Mouse (Mus musculus): ENCODE results near the gene Lbh.

Lbh gene

DNA sequence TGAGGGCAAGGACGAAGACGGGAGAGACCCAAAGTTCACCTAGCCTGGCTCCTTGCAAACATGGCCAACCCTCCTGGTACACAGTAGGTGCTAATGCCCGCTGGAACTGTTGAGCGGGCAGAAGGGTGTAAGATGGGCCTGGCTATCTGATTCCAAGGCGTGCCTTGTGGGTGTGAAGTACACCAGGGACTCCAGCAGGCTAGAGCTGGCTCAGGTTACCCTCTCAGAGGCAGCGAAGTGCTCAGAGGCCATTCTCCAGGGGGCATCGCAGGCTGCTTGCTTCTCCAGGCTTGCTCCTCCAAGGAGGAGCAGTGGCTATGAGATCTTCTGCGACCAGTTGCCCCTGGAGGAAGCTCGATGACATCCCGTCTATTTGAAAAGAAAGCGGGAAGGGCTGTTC, 6.8 kb upstream of the Lbh start:
- no peak for DNase-seq (ENCODE audit: low spot score)

GRCm38 (mm10) chr17:72911751-72912150, 6.4 kb upstream of the Lbh start:
- no peak for DNase-seq (ENCODE audit: low spot score)

DNA sequence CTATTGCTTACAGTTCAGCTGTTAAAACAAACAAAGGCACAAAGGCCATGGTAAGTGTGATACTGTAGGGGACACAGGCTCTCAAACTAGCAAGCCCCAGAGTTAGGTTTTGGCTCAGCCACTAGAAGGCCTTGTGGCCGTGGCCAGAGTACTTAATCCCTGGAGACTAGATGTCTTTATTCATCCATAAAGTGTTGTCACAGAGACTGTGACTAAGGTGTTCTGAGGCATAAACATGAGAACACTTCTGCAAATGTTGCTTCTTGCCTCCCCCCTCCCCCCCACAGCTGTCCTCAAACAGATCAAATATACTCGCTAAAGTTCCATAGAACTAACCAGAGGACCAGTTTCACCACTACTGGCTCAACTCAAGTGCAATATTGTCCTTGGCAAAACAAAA, 4.0 kb upstream of the Lbh start:
- DNase-seq (ENCODE audit: low spot score): no peak

DNA sequence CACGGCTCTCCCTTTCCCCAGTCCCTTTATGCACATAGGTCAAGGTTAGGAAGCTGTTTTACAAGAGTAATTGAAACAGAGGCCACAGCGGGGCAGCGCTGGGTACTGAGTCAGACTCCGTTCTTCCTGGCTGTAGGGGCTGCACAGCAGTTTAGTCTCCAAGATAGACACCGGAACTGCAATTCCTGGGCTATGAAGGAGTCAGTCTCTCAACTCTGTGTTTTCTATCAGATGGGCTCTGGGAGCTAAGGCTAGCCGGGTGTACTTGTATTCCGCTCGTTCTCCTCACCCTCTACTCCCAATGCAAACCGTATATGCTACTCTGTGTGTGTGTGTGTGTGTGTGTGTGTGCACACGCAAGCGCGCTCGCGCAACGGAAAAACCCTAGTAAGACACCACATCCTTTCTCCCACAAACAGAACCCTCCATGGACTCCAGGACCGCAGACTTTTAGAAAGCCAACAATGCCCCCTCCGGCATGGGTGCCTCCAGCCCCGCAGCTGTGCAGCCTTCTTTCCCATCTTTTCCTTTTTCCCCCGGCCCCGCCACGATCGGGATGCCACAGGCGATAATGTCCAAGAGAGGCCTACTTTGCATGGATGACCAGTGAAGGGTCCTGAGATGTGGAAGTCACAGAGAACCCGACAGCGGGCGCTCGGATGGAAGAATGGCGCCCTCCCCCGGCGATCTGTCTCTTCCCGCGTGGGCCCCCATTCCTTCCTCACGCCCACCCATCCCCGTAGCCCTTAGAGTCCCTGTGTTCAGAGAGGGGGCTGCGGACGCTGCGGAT, 669 bp upstream of the Lbh start:
- no peak for DNase-seq (ENCODE audit: low spot score)

- no peak for DNase-seq (ENCODE audit: low spot score)
Observed at GRCm38 (mm10) chr17:72918571-72919541, 751 bp downstream of the Lbh start.

GRCm38 (mm10) chr17:72919641-72920040, 1.5 kb downstream of the Lbh start:
- DNase-seq (ENCODE audit: low spot score): no peak

- DNase-seq (ENCODE audit: low spot score): no peak
Observed at GRCm38 (mm10) chr17:72920430-72920829, 2.3 kb downstream of the Lbh start.

- no peak for DNase-seq (ENCODE audit: low spot score)
Observed at GRCm38 (mm10) chr17:72920971-72921370, 2.9 kb downstream of the Lbh start.

- no peak for DNase-seq (ENCODE audit: low spot score)
Observed at GRCm38 (mm10) chr17:72922206-72922605, 4.1 kb downstream of the Lbh start.

- DNase-seq (ENCODE audit: low spot score): no peak
Observed at GRCm38 (mm10) chr17:72923283-72923682, 5.2 kb downstream of the Lbh start.

GRCm38 (mm10) chr17:72924295-72924694, 6.2 kb downstream of the Lbh start:
- no peak for DNase-seq (ENCODE audit: low spot score)

DNA sequence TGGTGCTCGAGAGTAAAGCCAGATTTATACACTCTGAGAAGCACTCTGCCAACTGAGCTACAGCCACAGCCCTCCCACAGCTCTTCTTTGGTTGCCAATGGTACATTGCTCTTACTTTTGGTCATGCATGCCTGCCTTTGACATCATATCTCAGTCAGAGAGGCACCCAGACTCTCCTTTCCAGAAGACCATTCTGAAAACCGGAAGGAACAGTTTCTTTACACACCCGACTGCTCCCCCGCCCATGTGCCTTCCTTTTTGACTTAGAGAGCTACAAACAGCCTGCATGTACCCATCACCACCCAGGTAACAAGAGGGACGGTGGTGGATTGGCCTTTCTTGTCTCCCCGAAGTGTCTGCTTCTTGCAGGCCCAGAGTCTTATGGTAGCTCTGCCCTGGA, 7.0 kb downstream of the Lbh start:
- no peak for DNase-seq (ENCODE audit: low spot score)

DNA sequence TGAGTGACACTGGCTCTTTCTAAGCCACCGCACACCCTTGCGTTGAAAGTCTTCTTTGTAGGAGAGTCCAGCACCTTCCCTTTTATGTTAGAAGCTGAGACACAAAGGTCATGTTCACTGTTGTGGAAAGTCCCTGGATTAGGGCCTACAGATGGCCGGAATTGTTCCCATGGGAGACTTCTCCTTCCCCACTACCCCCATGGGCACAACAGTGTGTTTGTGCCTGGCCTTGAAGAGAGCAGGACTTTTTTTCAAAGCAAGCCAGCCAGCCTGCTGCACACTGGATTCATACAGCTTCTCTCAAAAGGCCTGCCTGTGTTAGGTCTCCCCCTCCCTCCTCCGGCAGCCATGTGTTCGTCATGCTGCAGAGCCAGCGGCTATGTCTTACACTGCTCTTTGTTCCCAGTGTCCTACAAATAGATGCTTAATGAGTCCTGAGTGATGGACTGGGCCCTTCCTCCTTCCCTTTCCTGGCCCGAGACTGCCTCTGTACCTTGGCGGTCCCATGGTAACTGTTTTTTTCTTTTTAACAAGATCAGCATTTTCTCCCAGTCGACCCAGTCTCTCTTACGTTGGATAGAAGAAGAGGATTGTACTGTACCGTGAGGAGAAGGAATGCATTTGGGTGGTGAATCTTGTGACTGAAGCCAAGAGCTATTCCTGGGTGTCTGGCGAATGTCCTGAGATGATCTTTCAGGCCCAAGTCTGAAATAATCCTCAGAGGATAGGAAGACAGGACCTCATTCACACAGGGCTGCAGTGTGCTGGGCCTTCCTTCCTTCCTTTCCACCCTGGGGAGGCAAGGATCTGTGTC, 7.9 kb downstream of the Lbh start:
- DNase-seq (ENCODE audit: low spot score): no peak

DNA sequence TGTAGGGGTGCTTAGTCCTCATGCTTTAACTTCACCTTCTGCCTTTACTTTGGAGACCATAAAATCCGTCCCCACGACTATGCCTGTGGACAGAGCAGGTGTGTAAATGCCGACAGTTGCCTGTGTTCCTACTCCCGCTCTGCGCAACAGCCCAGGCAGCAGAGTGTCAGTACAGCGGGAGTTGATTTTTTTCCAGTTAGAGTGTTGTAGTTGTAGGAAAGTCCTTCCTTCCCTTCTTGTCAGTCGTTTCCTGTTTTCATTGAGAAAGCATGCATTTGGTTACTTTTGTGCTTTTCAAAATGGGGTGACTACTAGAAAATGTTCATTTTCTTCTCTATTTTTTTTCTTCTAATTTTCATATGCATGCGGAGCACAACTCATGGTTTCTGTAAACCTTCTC, 8.9 kb downstream of the Lbh start:
- DNase-seq (ENCODE audit: low spot score): no peak

GRCm38 (mm10) chr17:72933116-72933515, 15.0 kb downstream of the Lbh start:
- no peak for DNase-seq (ENCODE audit: low spot score)

DNA sequence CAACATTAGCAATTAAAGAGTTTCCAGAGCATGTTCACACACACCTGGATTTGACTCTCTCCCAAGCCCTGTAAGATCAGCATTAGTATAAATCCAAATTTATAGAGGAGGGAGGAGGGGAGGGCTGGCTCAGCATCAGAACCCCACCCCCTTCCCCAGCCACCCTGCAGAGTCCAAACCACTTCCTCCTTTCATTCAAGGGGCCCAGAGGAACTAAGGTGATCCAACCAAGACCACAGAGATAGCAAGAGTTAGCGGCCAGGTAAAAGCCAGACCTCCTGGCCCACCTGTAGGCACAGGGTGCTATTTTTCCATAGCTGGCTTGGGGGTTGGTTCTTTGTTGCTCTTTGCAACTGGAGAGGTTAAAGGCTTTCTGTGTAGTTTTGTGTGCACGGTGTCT, 16.0 kb downstream of the Lbh start:
- DNase-seq (ENCODE audit: low spot score): no peak

GRCm38 (mm10) chr17:72934653-72935052, 16.5 kb downstream of the Lbh start:
- no peak for DNase-seq (ENCODE audit: low spot score)

- no peak for DNase-seq (ENCODE audit: low spot score)
Observed at GRCm38 (mm10) chr17:72935921-72936320, 17.8 kb downstream of the Lbh start.

DNA sequence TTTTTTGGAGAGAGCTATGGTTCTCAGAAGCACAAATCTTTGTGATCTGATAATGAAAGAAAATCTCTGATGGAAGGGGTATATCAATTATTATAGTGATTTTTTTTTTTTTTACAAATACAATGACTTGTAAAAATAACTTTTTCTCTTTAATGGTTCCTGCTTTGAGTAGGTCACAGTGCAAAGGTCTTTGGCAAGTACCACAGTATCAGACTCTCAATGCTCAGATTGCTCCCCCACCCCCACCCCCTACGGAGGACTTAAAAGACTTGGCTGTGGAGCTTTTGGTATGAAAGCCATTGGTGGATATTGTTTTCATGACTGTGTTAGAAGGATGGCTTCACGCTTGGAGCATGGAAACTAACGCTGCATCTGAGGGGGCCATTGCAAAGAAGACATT, 18.2 kb downstream of the Lbh start:
- DNase-seq (ENCODE audit: low spot score): no peak

DNA sequence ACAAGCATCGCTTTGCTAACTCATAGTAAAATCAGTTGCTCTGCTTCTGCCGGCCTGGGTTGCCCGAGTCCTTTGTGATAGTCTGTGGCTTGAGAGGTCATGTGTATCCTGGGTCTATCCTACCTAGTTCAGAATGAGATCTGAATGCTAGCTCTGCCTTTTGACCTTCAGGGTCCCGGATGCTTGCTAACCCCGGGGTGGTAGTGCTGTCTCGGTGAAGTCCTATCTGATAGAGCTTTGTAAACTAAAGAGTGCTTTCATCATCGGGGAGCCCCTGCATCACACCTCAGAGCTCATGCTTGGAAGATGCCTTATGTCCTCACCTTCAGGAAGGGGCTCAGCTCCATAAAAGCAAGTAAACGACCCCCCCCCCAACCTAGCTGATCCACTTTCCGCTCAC, 19.1 kb downstream of the Lbh start:
- DNase-seq (ENCODE audit: low spot score): no peak

GRCm38 (mm10) chr17:72938026-72938795, 20.1 kb downstream of the Lbh start:
- no peak for DNase-seq (ENCODE audit: low spot score)

All from urinary bladder, postnatal 10 days (tissue).